Mouse (Mus musculus): ENCODE data around the gene Cggbp1.

- TF ChIP-seq CTCF (IDR thresholded peaks at IDR 0.05; ENCODE audit: borderline replicate concordance, insufficient read depth, low read depth, low read length) (no peak), POLR2A (IDR thresholded peaks at IDR 0.05; ENCODE audit: borderline replicate concordance, insufficient read depth, low read length) (no peak)
Observed at GRCm38 (mm10) chr16:64879735-64880134, 27.9 kb downstream of the Cggbp1 start.
